Mouse (Mus musculus): ENCODE results near the gene Ints13.
A peak's percentile ranks its signal among the peaks of the same experiment; 100 is the strongest.
"Not testable (repeated sequence)": the region's sequence is repeated elsewhere in the genome, so short reads cannot be mapped to it uniquely, and the experiment has no call there.

The Ints13 gene

GRCm38 (mm10) chr6:146577310-146578109, at the start of gene Ints13:
TSS of gene Ints13 (minus strand) at chr6:146577835.
- DNase-seq, result peak; percentile 98

GRCm38 (mm10) chr6:146616670-146617069, 39.0 kb upstream of the Ints13 start:
- no peak for DNase-seq

- DNase-seq, result no peak
These were observed 38.3 kb upstream of the Ints13 start for GRCm38 (mm10) chr6:146615891-146616290.

- no peak for DNase-seq
These were observed 36.9 kb upstream of the Ints13 start for GRCm38 (mm10) chr6:146614541-146614940.

GRCm38 (mm10) chr6:146613907-146614306, 36.3 kb upstream of the Ints13 start:
- DNase-seq, result no peak

- no peak for DNase-seq
These were observed 35.1 kb upstream of the Ints13 start for GRCm38 (mm10) chr6:146612736-146613135.

GRCm38 (mm10) chr6:146611897-146612296, 34.3 kb upstream of the Ints13 start:
- DNase-seq, result no peak

GRCm38 (mm10) chr6:146611385-146611784, 33.8 kb upstream of the Ints13 start:
- no peak for DNase-seq

- no peak for DNase-seq
These were observed 26.0 kb upstream of the Ints13 start for GRCm38 (mm10) chr6:146603651-146604050.

- DNase-seq, result no peak
These were observed 25.0 kb upstream of the Ints13 start for GRCm38 (mm10) chr6:146602601-146603000.

GRCm38 (mm10) chr6:146585134-146585533, 7.5 kb upstream of the Ints13 start:
- DNase-seq, result no peak

GRCm38 (mm10) chr6:146583366-146584046, 5.9 kb upstream of the Ints13 start:
- no peak for DNase-seq

- peak; percentile 78 for DNase-seq
These were observed 2.8 kb upstream of the Ints13 start for GRCm38 (mm10) chr6:146580381-146580926.

GRCm38 (mm10) chr6:146578586-146578985, 951 bp upstream of the Ints13 start:
- DNase-seq, result peak; percentile 63

GRCm38 (mm10) chr6:146578111-146578531, 486 bp upstream of the Ints13 start:
- peak; percentile 69 for DNase-seq

- no peak for DNase-seq
These were observed 732 bp downstream of the Ints13 start, which contains the start of gene Fgfr1op2 for GRCm38 (mm10) chr6:146576903-146577302. TSS of gene Fgfr1op2 (plus strand) at chr6:146577203.

- no peak for DNase-seq
These were observed 5.6 kb downstream of the Ints13 start for GRCm38 (mm10) chr6:146572073-146572472.

GRCm38 (mm10) chr6:146562461-146562860, 15.2 kb downstream of the Ints13 start:
- not testable (repeated sequence) for DNase-seq

GRCm38 (mm10) chr6:146551326-146551725, 26.3 kb downstream of the Ints13 start:
- DNase-seq, result no peak

GRCm38 (mm10) chr6:146550421-146550820, 27.2 kb downstream of the Ints13 start:
- no peak for DNase-seq

- DNase-seq, result no peak
These were observed 32.3 kb downstream of the Ints13 start for GRCm38 (mm10) chr6:146545289-146545865.

- no peak for DNase-seq
These were observed 33.0 kb downstream of the Ints13 start for GRCm38 (mm10) chr6:146544622-146545021.

GRCm38 (mm10) chr6:146540386-146540785, 37.2 kb downstream of the Ints13 start:
- DNase-seq, result no peak

All from right cerebral cortex, adult 18-20 months (tissue).